ENCODE assay signal across 11 mouse cellular contexts in the genomic region with DNA sequence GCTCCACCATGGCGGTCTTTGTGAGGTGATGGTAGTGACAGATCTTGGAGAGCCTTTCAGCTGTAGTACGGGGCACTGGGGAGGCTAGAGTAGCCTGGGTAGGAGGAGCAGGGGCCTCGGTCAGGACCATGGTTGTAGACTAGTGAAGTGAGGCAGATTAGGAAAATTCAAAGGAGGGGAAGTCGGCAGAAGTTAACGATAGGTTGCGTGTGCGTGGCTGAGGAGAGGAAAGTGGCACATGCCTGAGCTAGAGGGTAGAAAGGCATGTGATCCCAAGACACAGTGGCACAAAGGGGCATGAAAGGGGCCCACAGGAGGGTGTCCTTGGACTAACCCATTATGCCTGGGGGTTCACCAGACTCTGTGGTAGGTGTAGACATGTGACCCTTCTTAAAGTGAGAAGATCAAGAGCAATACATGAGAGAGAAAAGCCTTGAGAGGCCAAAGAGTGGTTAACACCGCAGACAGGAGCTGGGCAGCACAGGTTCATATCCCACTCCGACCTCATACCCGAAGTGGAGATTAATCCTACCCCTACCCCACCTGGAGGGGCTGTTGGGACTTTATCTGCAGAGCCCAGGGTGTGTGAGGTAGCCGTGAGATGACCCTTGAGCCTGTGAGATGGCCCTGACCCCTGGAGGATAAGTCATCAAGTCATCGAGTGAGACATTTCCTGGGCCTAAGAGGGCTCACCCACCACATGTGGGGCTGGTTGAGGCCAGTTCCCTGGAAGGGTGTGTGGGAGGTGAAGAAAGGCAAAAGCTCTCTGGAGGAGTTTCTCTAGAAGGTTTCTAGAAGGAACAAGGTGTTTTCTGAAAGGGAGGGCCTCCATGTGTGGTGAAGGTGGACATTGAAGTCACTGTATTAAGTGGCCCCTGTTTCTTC. TPM values are rescaled to one million over a fixed set of nuclear protein-coding genes. Genes with fewer than 3 reads are reported as not detected.
DNase-seq lines count a peak whose midpoint lies in the region; ATAC-seq and TF ChIP-seq lines count a peak whose summit lies in the region.
"Had no signal": no experiment of that assay in that cellular context is flagged by ENCODE, and none has a peak within 500 bp of the region (broad histone marks: within the 10 kb centered on the region; RNA-seq: fewer than 3 reads in every experiment).

No protein-coding gene starts in this region.

- H3K27me3 ChIP-seq in kidney, embryonic 15.5 days: no peaks in the 10 kb centered on the region
- H3K27me3 ChIP-seq in G1E (ENCODE audit: insufficient read depth, low read length): no peaks in the 10 kb centered on the region
- no peaks in the 10 kb centered on the region for H3K27me3 ChIP-seq in embryonic facial prominence, embryonic 10.5 days (replicated peaks; ENCODE audit: low read depth, poor library complexity, severe bottlenecking)
- H3K27me3 ChIP-seq in liver, embryonic 16.5 days (ENCODE audit: control insufficient read depth, insufficient read depth, low read depth, low read length): no peaks in the 10 kb centered on the region
- H3K27me3 ChIP-seq in thymus, adult 2 months (ENCODE audit: control insufficient read depth, insufficient read depth, low read length): no peaks in the 10 kb centered on the region

- intact Hi-C loops in left cerebral cortex, postnatal 4 days (cut with DNase I): no loop called here

- peaks cover 84% of the 10 kb centered on the region for H3K4me1 ChIP-seq in kidney, embryonic 15.5 days
- H3K4me1 ChIP-seq in G1E (ENCODE audit: insufficient read depth, low read depth, low read length): peaks cover 100% of the 10 kb centered on the region
- H3K4me1 ChIP-seq in embryonic facial prominence, embryonic 10.5 days: peaks cover 85% of the 10 kb centered on the region
- peaks cover 100% of the 10 kb centered on the region for H3K4me1 ChIP-seq in liver, embryonic 16.5 days (ENCODE audit: control insufficient read depth, low read depth, low read length)
- H3K4me1 ChIP-seq in thymus, adult 2 months (replicated peaks; ENCODE audit: control insufficient read depth, insufficient read depth, low read length): peaks cover 86% of the 10 kb centered on the region

- H3K9me3 ChIP-seq in kidney, embryonic 15.5 days (replicated peaks): no peaks in the 10 kb centered on the region
- H3K9me3 ChIP-seq in G1E (replicated peaks): no peaks in the 10 kb centered on the region
- H3K9me3 ChIP-seq in embryonic facial prominence, embryonic 10.5 days: no peaks in the 10 kb centered on the region
- no peaks in the 10 kb centered on the region for H3K9me3 ChIP-seq in liver, embryonic 16.5 days (replicated peaks; ENCODE audit: control insufficient read depth, low read length)

- DNase-seq in kidney, postnatal 10 days: no peak
- DNase-seq in G1E (ENCODE audit: low spot score): no peak
- no peak for DNase-seq in embryonic facial prominence, embryonic 10.5 days (ENCODE audit: low spot score)
- DNase-seq in thymus, adult 2 months: no peak
- no peak for DNase-seq in left cerebral cortex, postnatal 4 days
- DNase-seq: cerebellum, postnatal 14 days; lung, adult 18-20 months had no signal

- H3K27ac ChIP-seq in kidney, embryonic 15.5 days: peak overlapping the region; percentile 78; the same call in 1 of the 2 replicates
- 0 out of 2 replicates have a peak overlapping the region, but pooled peaks have one; percentile 8 for H3K27ac ChIP-seq in embryonic facial prominence, embryonic 10.5 days (replicated peaks)
- peak overlapping the region; percentile 99 for H3K27ac ChIP-seq in liver, embryonic 16.5 days (ENCODE audit: low read length)
- no peak overlapping the region for H3K27ac ChIP-seq in thymus, adult 2 months (ENCODE audit: control insufficient read depth, insufficient read depth, low read length)

- no peak overlapping the region for H3K9ac ChIP-seq in kidney, embryonic 15.5 days
- peak overlapping the region; percentile 70 for H3K9ac ChIP-seq in liver, embryonic 16.5 days (ENCODE audit: low read depth, low read length)

- 77% methylated on average over 12 of the region's 12 CpGs for WGBS in kidney, embryonic 15.5 days
- WGBS in embryonic facial prominence, embryonic 10.5 days: 85% methylated on average over 12 of the region's 12 CpGs
- WGBS in liver, embryonic 16.5 days (ENCODE audit: insufficient replicate concordance): 54% methylated on average over 12 of the region's 12 CpGs
- WGBS in thymus, adult 2 months: 64% methylated on average over 12 of the region's 12 CpGs

- no peak for ATAC-seq in kidney, embryonic 15.5 days (replicated peaks; ENCODE audit: low FRiP score)
- ATAC-seq in G1E (ENCODE audit: extremely low read depth, insufficient number of reproducible peaks, low FRiP score, poor library complexity, severe bottlenecking): no peak
- ATAC-seq in liver, embryonic 16.5 days (ENCODE audit: low read depth): no peak
- ATAC-seq in megakaryocyte-erythroid progenitor cell, adult 5-6 weeks (replicated peaks; ENCODE audit: low FRiP score, low TSS enrichment, poor library complexity, severe bottlenecking): no peak

- no peak for TF ChIP-seq POLR2A in thymus, adult 2 months (IDR thresholded peaks at IDR 0.05; ENCODE audit: control insufficient read depth, extremely low read depth, insufficient read depth, low read length, poor library complexity)

- H3K36me3 ChIP-seq in kidney, embryonic 15.5 days: peaks cover 7% of the 10 kb centered on the region; the same call in 1 of the 2 replicates
- peaks cover 74% of the 10 kb centered on the region for H3K36me3 ChIP-seq in G1E (replicated peaks)
- peaks cover 19% of the 10 kb centered on the region for H3K36me3 ChIP-seq in embryonic facial prominence, embryonic 10.5 days (replicated peaks)
- peaks cover 10% of the 10 kb centered on the region; the same call in 1 of the 2 replicates for H3K36me3 ChIP-seq in liver, embryonic 16.5 days (ENCODE audit: control insufficient read depth, insufficient read depth)
- H3K36me3 ChIP-seq in thymus, adult 2 months (ENCODE audit: control insufficient read depth, insufficient read depth, low read length): no peaks in the 10 kb centered on the region

- H3K4me2 ChIP-seq in kidney, embryonic 15.5 days: no peak overlapping the region
- peak overlapping the region; percentile 74 for H3K4me2 ChIP-seq in liver, embryonic 16.5 days (ENCODE audit: low read depth, low read length)

- TF ChIP-seq CTCF in G1E (IDR thresholded peaks at IDR 0.05; ENCODE audit: low read depth, low read length): no peak
- no peak for TF ChIP-seq CTCF in thymus, adult 2 months (IDR thresholded peaks at IDR 0.05; ENCODE audit: borderline replicate concordance, control insufficient read depth, extremely low read depth, insufficient read depth, low read length, poor library complexity)

- no peak overlapping the region for H3K4me3 ChIP-seq in kidney, embryonic 15.5 days (replicated peaks)
- H3K4me3 ChIP-seq in G1E (ENCODE audit: low read depth, low read length): peak overlapping the region; percentile 49; the same call in 1 of the 2 replicates
- H3K4me3 ChIP-seq in embryonic facial prominence, embryonic 10.5 days: no peak overlapping the region
- no peak overlapping the region for H3K4me3 ChIP-seq in liver, embryonic 16.5 days (ENCODE audit: low read depth, low read length)
- H3K4me3 ChIP-seq in thymus, adult 2 months (ENCODE audit: control insufficient read depth, insufficient read depth, low read length): no peak overlapping the region

RNA-seq across cellular contexts. Expression of gene Sema4b, which starts 19.3 kb away (rescaled TPM):
- 17.1 and 21.9 TPM in 2 replicates for polyA plus RNA-seq in kidney, embryonic 15.5 days (2015; fragmentation: Nextera tagmentation; extraction: Ambion mirVana)
- total RNA-seq in G1E (2014; fragmentation: Nextera tagmentation) (35.6 and 69.0 TPM in 2 replicates), G1E (2017) (21.7 and 23.9 TPM in 2 replicates)
- polyA plus RNA-seq in G1E (2012): 19.0 and 26.5 TPM in 2 replicates
- 11.4 and 11.9 TPM in 2 replicates for polyA plus RNA-seq in embryonic facial prominence, embryonic 10.5 days (2016; fragmentation: Nextera tagmentation; extraction: Ambion mirVana)
- polyA plus RNA-seq in liver, embryonic 16.5 days (2015; fragmentation: Nextera tagmentation; extraction: Ambion mirVana): 13.4 and 14.4 TPM in 2 replicates
- polyA plus RNA-seq in thymus, adult 2 months (2012; rRNA removed): 37.4 and 44.1 TPM in 2 replicates
- total RNA-seq in left cerebral cortex, postnatal 4 days (2021): 10 to 100 TPM; 31.4 to 33.9 TPM
- total RNA-seq in megakaryocyte-erythroid progenitor cell, adult 5-6 weeks (2014; fragmentation: Nextera tagmentation): 8.3 and 13.4 TPM in 2 replicates
- total RNA-seq in megakaryocyte-erythroid progenitor cell, adult 5-6 weeks (2017): 3.2 and 3.4 TPM in 2 replicates

RNA-seq across cellular contexts. Expression of gene Cib1, which starts 26.7 kb away (rescaled TPM):
- 108 and 122 TPM in 2 replicates for polyA plus RNA-seq in kidney, embryonic 15.5 days (2015; fragmentation: Nextera tagmentation; extraction: Ambion mirVana)
- total RNA-seq in G1E (2014; fragmentation: Nextera tagmentation) (35.2 and 44.2 TPM in 2 replicates), G1E (2017) (82.9 and 124 TPM in 2 replicates)
- polyA plus RNA-seq in G1E (2012): 43.6 and 49.6 TPM in 2 replicates
- polyA plus RNA-seq in embryonic facial prominence, embryonic 10.5 days (2016; fragmentation: Nextera tagmentation; extraction: Ambion mirVana): 67.4 and 70.8 TPM in 2 replicates
- 76.4 and 77.0 TPM in 2 replicates for polyA plus RNA-seq in liver, embryonic 16.5 days (2015; fragmentation: Nextera tagmentation; extraction: Ambion mirVana)
- polyA plus RNA-seq in thymus, adult 2 months (2012; rRNA removed): 152 and 192 TPM in 2 replicates
- total RNA-seq in left cerebral cortex, postnatal 4 days (2021): 10 to 100 TPM; 14.2 to 16.4 TPM
- 65.7 and 67.1 TPM in 2 replicates for total RNA-seq in megakaryocyte-erythroid progenitor cell, adult 5-6 weeks (2014; fragmentation: Nextera tagmentation)
- total RNA-seq in megakaryocyte-erythroid progenitor cell, adult 5-6 weeks (2017): 28.8 and 42.4 TPM in 2 replicates

RNA-seq across cellular contexts. Expression of gene Gdpgp1, which starts 26.7 kb away (rescaled TPM):
- polyA plus RNA-seq in kidney, embryonic 15.5 days (2015; fragmentation: Nextera tagmentation; extraction: Ambion mirVana): 3.5 and 3.9 TPM in 2 replicates
- total RNA-seq in G1E (2014; fragmentation: Nextera tagmentation) (10.2 and 14.1 TPM in 2 replicates), G1E (2017) (5.9 and 6.2 TPM in 2 replicates)
- polyA plus RNA-seq in G1E (2012): 3.7 and 3.8 TPM in 2 replicates
- polyA plus RNA-seq in embryonic facial prominence, embryonic 10.5 days (2016; fragmentation: Nextera tagmentation; extraction: Ambion mirVana): 6.6 and 6.7 TPM in 2 replicates
- polyA plus RNA-seq in liver, embryonic 16.5 days (2015; fragmentation: Nextera tagmentation; extraction: Ambion mirVana): 1.5 and 1.7 TPM in 2 replicates
- polyA plus RNA-seq in thymus, adult 2 months (2012; rRNA removed): 5.3 and 5.4 TPM in 2 replicates
- 1 to 10 TPM; 4.6 to 5.1 TPM for total RNA-seq in left cerebral cortex, postnatal 4 days (2021)
- 8.2 and 9.7 TPM in 2 replicates for total RNA-seq in megakaryocyte-erythroid progenitor cell, adult 5-6 weeks (2014; fragmentation: Nextera tagmentation)
- total RNA-seq in megakaryocyte-erythroid progenitor cell, adult 5-6 weeks (2017): 2.7 and 4.7 TPM in 2 replicates

RNA-seq across cellular contexts. Expression of gene Ttll13, which starts 40.2 kb away (rescaled TPM):
- polyA plus RNA-seq in kidney, embryonic 15.5 days (2015; fragmentation: Nextera tagmentation; extraction: Ambion mirVana): 1.2 and 2.1 TPM in 2 replicates
- total RNA-seq in G1E (2014; fragmentation: Nextera tagmentation) (1.5 and 3.7 TPM in 2 replicates), G1E (2017) (0.35 and 3.3 TPM in 2 replicates)
- polyA plus RNA-seq in G1E (2012): 0.13 and 0.26 TPM in 2 replicates
- 0.57 and 0.89 TPM in 2 replicates for polyA plus RNA-seq in embryonic facial prominence, embryonic 10.5 days (2016; fragmentation: Nextera tagmentation; extraction: Ambion mirVana)
- polyA plus RNA-seq in liver, embryonic 16.5 days (2015; fragmentation: Nextera tagmentation; extraction: Ambion mirVana): 0.16 and 0.42 TPM in 2 replicates
- 0.54 and 0.62 TPM in 2 replicates for polyA plus RNA-seq in thymus, adult 2 months (2012; rRNA removed)
- total RNA-seq in left cerebral cortex, postnatal 4 days (2021): 1 to 10 TPM; 1.1 to 2.2 TPM
- total RNA-seq in megakaryocyte-erythroid progenitor cell, adult 5-6 weeks (2014; fragmentation: Nextera tagmentation): not detected in 2 replicates
- total RNA-seq in megakaryocyte-erythroid progenitor cell, adult 5-6 weeks (2017): 0.11 and 1.9 TPM in 2 replicates
- total RNA-seq: granulocyte monocyte progenitor cell, adult 5-6 weeks had no signal

RNA-seq across cellular contexts. Expression of gene Ngrn, which starts 55.1 kb away (rescaled TPM):
- polyA plus RNA-seq in kidney, embryonic 15.5 days (2015; fragmentation: Nextera tagmentation; extraction: Ambion mirVana): 47.5 and 48.3 TPM in 2 replicates
- total RNA-seq in G1E (2014; fragmentation: Nextera tagmentation) (40.6 and 61.3 TPM in 2 replicates), G1E (2017) (76.2 and 82.7 TPM in 2 replicates)
- polyA plus RNA-seq in G1E (2012): 41.9 and 43.6 TPM in 2 replicates
- polyA plus RNA-seq in embryonic facial prominence, embryonic 10.5 days (2016; fragmentation: Nextera tagmentation; extraction: Ambion mirVana): 42.7 and 43.2 TPM in 2 replicates
- 26.3 and 27.7 TPM in 2 replicates for polyA plus RNA-seq in liver, embryonic 16.5 days (2015; fragmentation: Nextera tagmentation; extraction: Ambion mirVana)
- polyA plus RNA-seq in thymus, adult 2 months (2012; rRNA removed): 43.2 and 53.8 TPM in 2 replicates
- total RNA-seq in left cerebral cortex, postnatal 4 days (2021): 10 to 100 TPM; 41.6 to 42.7 TPM
- total RNA-seq in megakaryocyte-erythroid progenitor cell, adult 5-6 weeks (2014; fragmentation: Nextera tagmentation): 24.4 and 37.7 TPM in 2 replicates
- total RNA-seq in megakaryocyte-erythroid progenitor cell, adult 5-6 weeks (2017): 18.8 and 25.7 TPM in 2 replicates
